Comparison of ENCODE assay signal across 15 mouse cellular contexts in the genomic region with DNA sequence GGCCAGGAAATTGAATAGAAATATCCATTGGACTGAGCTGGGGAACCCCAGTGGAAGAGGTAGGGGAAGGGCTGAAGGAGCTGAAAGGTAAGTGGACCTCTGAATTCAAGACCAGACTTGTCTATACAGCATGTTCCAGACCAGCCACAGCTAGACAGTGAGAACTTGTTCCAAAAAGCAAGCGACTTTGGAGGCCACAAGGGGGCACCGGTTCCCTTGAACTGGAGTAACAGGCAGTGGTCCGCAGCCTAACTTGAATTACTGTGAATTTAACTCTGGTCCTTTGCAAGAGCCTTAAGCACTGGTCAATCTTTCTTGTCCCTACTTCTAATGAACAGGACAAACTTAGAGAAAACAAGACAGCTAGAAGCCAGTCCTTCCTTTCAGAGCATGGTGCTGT. TPM values are rescaled to one million over a fixed set of nuclear protein-coding genes. Genes with fewer than 3 reads are reported as not detected.
DNase-seq lines count a peak whose midpoint lies in the region; ATAC-seq and TF ChIP-seq lines count a peak whose summit lies in the region.
"Had no signal": no experiment of that assay in that cellular context is flagged by ENCODE, and none has a peak within 500 bp of the region (broad histone marks: within the 10 kb centered on the region; RNA-seq: fewer than 3 reads in every experiment).

No protein-coding gene starts in this region.

- DNase-seq in adrenal gland, postnatal 14 days = peak; percentile 5
- no peak for DNase-seq in adrenal gland, adult 18-20 months (ENCODE audit: low spot score in 2 of 2)
- peak; percentile 10 for DNase-seq in kidney, adult 9 months
- DNase-seq in ovary, postnatal 36 days (ENCODE audit: low spot score) = peak; percentile 7
- DNase-seq in ovary, postnatal 10 days (ENCODE audit: low spot score) = no peak
- DNase-seq in frontal cortex, postnatal 25 days (ENCODE audit: low spot score in 2 of 2) = no peak
- DNase-seq: spleen, adult 18-20 months; thymus, postnatal 25 days had no signal

- no peak overlapping the region for H3K4me2 ChIP-seq in kidney, embryonic 15.5 days
- H3K4me2 ChIP-seq: embryonic facial prominence, embryonic 12.5 days; hindbrain, embryonic 14.5 days; liver, embryonic 11.5 days; midbrain, embryonic 12.5 days had no signal

- ATAC-seq in kidney, embryonic 15.5 days (replicated peaks; ENCODE audit: low FRiP score) = no peak

- H3K9ac ChIP-seq in kidney, embryonic 15.5 days = no peak overlapping the region
- H3K9ac ChIP-seq: embryonic facial prominence, embryonic 12.5 days; hindbrain, embryonic 14.5 days; midbrain, embryonic 12.5 days had no signal

- no peak for TF ChIP-seq POLR2A in small intestine, adult 2 months (IDR thresholded peaks at IDR 0.05; ENCODE audit: low read depth, low read length)

- no peak overlapping the region for H3K27ac ChIP-seq in kidney, embryonic 15.5 days
- H3K27ac ChIP-seq in small intestine, adult 2 months (ENCODE audit: insufficient read depth, low read depth, low read length) = no peak overlapping the region
- H3K27ac ChIP-seq: embryonic facial prominence, embryonic 12.5 days; hindbrain, embryonic 14.5 days; midbrain, embryonic 12.5 days had no signal

- TF ChIP-seq CTCF in small intestine, adult 2 months (IDR thresholded peaks at IDR 0.05; ENCODE audit: extremely low read depth, insufficient read length, insufficient replicate concordance, low read depth, low read length) = 0 out of 2 replicates have a peak, but pooled peaks have one; percentile 13

- no peaks in the 10 kb centered on the region for H3K4me1 ChIP-seq in kidney, embryonic 15.5 days
- H3K4me1 ChIP-seq in small intestine, adult 2 months (ENCODE audit: control insufficient read depth, insufficient read depth, insufficient read length, low read length) = no peaks in the 10 kb centered on the region
- H3K4me1 ChIP-seq: embryonic facial prominence, embryonic 12.5 days; midbrain, embryonic 12.5 days had no signal

- WGBS in kidney, embryonic 15.5 days = 58% methylated on average over 3 of the region's 3 CpGs
- WGBS in small intestine, adult 2 months = 61% methylated on average over 3 of the region's 3 CpGs

- H3K4me3 ChIP-seq in kidney, embryonic 15.5 days (replicated peaks) = no peak overlapping the region
- H3K4me3 ChIP-seq in small intestine, adult 2 months (ENCODE audit: low read depth, low read length) = no peak overlapping the region
- H3K4me3 ChIP-seq: embryonic facial prominence, embryonic 12.5 days; midbrain, embryonic 12.5 days had no signal

- no peaks in the 10 kb centered on the region for H3K27me3 ChIP-seq in kidney, embryonic 15.5 days
- H3K27me3 ChIP-seq in small intestine, adult 2 months (ENCODE audit: control insufficient read depth, insufficient read depth, low read length) = no peaks in the 10 kb centered on the region
- H3K27me3 ChIP-seq: embryonic facial prominence, embryonic 12.5 days; midbrain, embryonic 12.5 days had no signal

- H3K36me3 ChIP-seq in kidney, embryonic 15.5 days = no peaks in the 10 kb centered on the region
- no peaks in the 10 kb centered on the region for H3K36me3 ChIP-seq in small intestine, adult 2 months (ENCODE audit: control insufficient read depth, insufficient read depth, low read length)
- H3K36me3 ChIP-seq: embryonic facial prominence, embryonic 12.5 days; midbrain, embryonic 12.5 days had no signal

- H3K9me3 ChIP-seq in kidney, embryonic 15.5 days (replicated peaks) = no peaks in the 10 kb centered on the region; the same call in 1 of the 2 replicates
- H3K9me3 ChIP-seq: embryonic facial prominence, embryonic 12.5 days; midbrain, embryonic 12.5 days had no signal

RNA-seq across cellular contexts. Expression of a gene that starts 2.1 kb away (rescaled TPM):
- total RNA-seq in adrenal gland, postnatal 14 days (2021) = not detected in 2 replicates
- total RNA-seq in adrenal gland, adult 18-20 months (2021) = not detected
- polyA plus RNA-seq in kidney, embryonic 15.5 days (2015; fragmentation: Nextera tagmentation; extraction: Ambion mirVana) = not detected in 2 replicates
- polyA plus RNA-seq in small intestine, adult 2 months (2012; rRNA removed) = not detected in 2 replicates
- polyA plus RNA-seq: embryonic facial prominence, embryonic 12.5 days; hindbrain, embryonic 14.5 days; liver, embryonic 11.5 days; midbrain, embryonic 12.5 days had no signal

RNA-seq across cellular contexts. Expression of a gene that starts 37.0 kb away (rescaled TPM):
- not detected in 2 replicates for total RNA-seq in adrenal gland, postnatal 14 days (2021)
- not detected for total RNA-seq in adrenal gland, adult 18-20 months (2021)
- not detected in 2 replicates for polyA plus RNA-seq in kidney, embryonic 15.5 days (2015; fragmentation: Nextera tagmentation; extraction: Ambion mirVana)
- polyA plus RNA-seq in small intestine, adult 2 months (2012; rRNA removed) = not detected in 2 replicates
- total RNA-seq: layer of hippocampus, postnatal 10 days had no signal
- polyA plus RNA-seq: embryonic facial prominence, embryonic 12.5 days; hindbrain, embryonic 14.5 days; liver, embryonic 11.5 days; midbrain, embryonic 12.5 days had no signal

Comparison
In these comparisons a context has a peak if more than half of its experiments do, and no peak if none do; other contexts are left out.
1. DNase-seq: peak in adrenal gland, postnatal 14 days (single experiment), kidney, adult 9 months (single experiment) and ovary, postnatal 36 days (single experiment); none in adrenal gland, adult 18-20 months (0 of 2), ovary, postnatal 10 days (single experiment) and frontal cortex, postnatal 25 days (0 of 2).